Mouse (Mus musculus): Measurements from ENCODE around the gene Necab2.

Gene Necab2

GRCm38 (mm10) chr8:119439424-119439823 lies 7.1 kb upstream of the Necab2 start:
- H3K36me3 ChIP-seq (ENCODE audit: insufficient read depth, low read length), result no peaks in the 10 kb centered on the region
- TF ChIP-seq CTCF (conservative IDR thresholded peaks at IDR 0.05; ENCODE audit: low read length) (no peak), NANOG (IDR thresholded peaks at IDR 0.05; ENCODE audit: borderline replicate concordance, low read length) (no peak)
- H3K9me3 ChIP-seq (ENCODE audit: low read length), result no peaks in the 10 kb centered on the region
- peaks cover 38% of the 10 kb centered on the region for H3K4me1 ChIP-seq (replicated peaks; ENCODE audit: low read depth, low read length)
- no peak overlapping the region for H3K4me3 ChIP-seq (replicated peaks; ENCODE audit: low read length)
- peaks cover 38% of the 10 kb centered on the region for H3K27me3 ChIP-seq (ENCODE audit: insufficient read depth, low read length)

- no peaks in the 10 kb centered on the region for H3K9me3 ChIP-seq (ENCODE audit: low read length)
- no peak for TF ChIP-seq POU5F1 (IDR thresholded peaks at IDR 0.05; ENCODE audit: borderline replicate concordance, low read length)
- no peak; the same call in 1 of the 2 replicates for TF ChIP-seq CTCF (conservative IDR thresholded peaks at IDR 0.05; ENCODE audit: low read length)
- no peak for TF ChIP-seq NANOG (IDR thresholded peaks at IDR 0.05; ENCODE audit: borderline replicate concordance, low read length)
- peaks cover 38% of the 10 kb centered on the region for H3K27me3 ChIP-seq (ENCODE audit: insufficient read depth, low read length)
- H3K4me1 ChIP-seq (replicated peaks; ENCODE audit: low read depth, low read length), result peaks cover 38% of the 10 kb centered on the region
- 0 out of 2 replicates have a peak overlapping the region, but pooled peaks have one; percentile 23 for H3K4me3 ChIP-seq (replicated peaks; ENCODE audit: low read length)
- no peaks in the 10 kb centered on the region for H3K36me3 ChIP-seq (ENCODE audit: insufficient read depth, low read length)
Observed at GRCm38 (mm10) chr8:119439893-119440249, 6.6 kb upstream of the Necab2 start.

- Histone ChIP-seq H3K9me3 (ENCODE audit: low read length) (no peaks in the 10 kb centered on the region), H3K4me1 (replicated peaks; ENCODE audit: low read depth, low read length) (peaks cover 41% of the 10 kb centered on the region), H3K4me3 (replicated peaks; ENCODE audit: low read length) (peak overlapping the region; percentile 23; the same call in 1 of the 2 replicates), H3K36me3 (ENCODE audit: insufficient read depth, low read length) (no peaks in the 10 kb centered on the region), H3K27me3 (ENCODE audit: insufficient read depth, low read length) (peaks cover 41% of the 10 kb centered on the region)
- peak; percentile 45 for TF ChIP-seq CTCF (conservative IDR thresholded peaks at IDR 0.05; ENCODE audit: low read length)
- no peak for TF ChIP-seq POU5F1 (IDR thresholded peaks at IDR 0.05; ENCODE audit: borderline replicate concordance, low read length)
- TF ChIP-seq NANOG (IDR thresholded peaks at IDR 0.05; ENCODE audit: borderline replicate concordance, low read length), result no peak
Observed at GRCm38 (mm10) chr8:119440250-119440951, 6.1 kb upstream of the Necab2 start.

- Histone ChIP-seq H3K27me3 (ENCODE audit: insufficient read depth, low read length) (peaks cover 44% of the 10 kb centered on the region), H3K9me3 (ENCODE audit: low read length) (no peaks in the 10 kb centered on the region), H3K36me3 (ENCODE audit: insufficient read depth, low read length) (no peaks in the 10 kb centered on the region), H3K4me3 (replicated peaks; ENCODE audit: low read length) (no peak overlapping the region), H3K4me1 (replicated peaks; ENCODE audit: low read depth, low read length) (peaks cover 47% of the 10 kb centered on the region)
- TF ChIP-seq POU5F1 (IDR thresholded peaks at IDR 0.05; ENCODE audit: borderline replicate concordance, low read length) (no peak), CTCF (conservative IDR thresholded peaks at IDR 0.05; ENCODE audit: low read length) (no peak), NANOG (IDR thresholded peaks at IDR 0.05; ENCODE audit: borderline replicate concordance, low read length) (no peak)
Observed at GRCm38 (mm10) chr8:119440952-119441270, 5.6 kb upstream of the Necab2 start.

- H3K4me3 ChIP-seq (replicated peaks; ENCODE audit: low read length), result no peak overlapping the region
- peaks cover 44% of the 10 kb centered on the region for H3K27me3 ChIP-seq (ENCODE audit: insufficient read depth, low read length)
- no peaks in the 10 kb centered on the region for H3K9me3 ChIP-seq (ENCODE audit: low read length)
- H3K4me1 ChIP-seq (replicated peaks; ENCODE audit: low read depth, low read length), result peaks cover 44% of the 10 kb centered on the region
- H3K36me3 ChIP-seq (ENCODE audit: insufficient read depth, low read length), result no peaks in the 10 kb centered on the region
- no peak for TF ChIP-seq NANOG (IDR thresholded peaks at IDR 0.05; ENCODE audit: borderline replicate concordance, low read length)
- TF ChIP-seq CTCF (conservative IDR thresholded peaks at IDR 0.05; ENCODE audit: low read length), result no peak
- TF ChIP-seq POU5F1 (IDR thresholded peaks at IDR 0.05; ENCODE audit: borderline replicate concordance, low read length), result no peak
Observed at GRCm38 (mm10) chr8:119442013-119442412, 4.5 kb upstream of the Necab2 start.

GRCm38 (mm10) chr8:119442970-119443369 lies 3.5 kb upstream of the Necab2 start:
- Histone ChIP-seq H3K4me1 (replicated peaks; ENCODE audit: low read depth, low read length) (peaks cover 49% of the 10 kb centered on the region), H3K4me3 (replicated peaks; ENCODE audit: low read length) (no peak overlapping the region), H3K9me3 (ENCODE audit: low read length) (no peaks in the 10 kb centered on the region), H3K36me3 (ENCODE audit: insufficient read depth, low read length) (no peaks in the 10 kb centered on the region), H3K27me3 (ENCODE audit: insufficient read depth, low read length) (peaks cover 54% of the 10 kb centered on the region)
- TF ChIP-seq NANOG (IDR thresholded peaks at IDR 0.05; ENCODE audit: borderline replicate concordance, low read length), result no peak
- TF ChIP-seq POU5F1 (IDR thresholded peaks at IDR 0.05; ENCODE audit: borderline replicate concordance, low read length), result no peak
- TF ChIP-seq CTCF (conservative IDR thresholded peaks at IDR 0.05; ENCODE audit: low read length), result no peak

GRCm38 (mm10) chr8:119446990-119447780 lies 666 bp downstream of the Necab2 start:
- no peaks in the 10 kb centered on the region for H3K9me3 ChIP-seq (ENCODE audit: low read length)
- H3K36me3 ChIP-seq (ENCODE audit: insufficient read depth, low read length), result no peaks in the 10 kb centered on the region
- peak overlapping the region; percentile 83 for H3K4me3 ChIP-seq (replicated peaks; ENCODE audit: low read length)
- H3K27me3 ChIP-seq (ENCODE audit: insufficient read depth, low read length), result peaks cover 71% of the 10 kb centered on the region
- TF ChIP-seq CTCF (conservative IDR thresholded peaks at IDR 0.05; ENCODE audit: low read length) (no peak), POU5F1 (IDR thresholded peaks at IDR 0.05; ENCODE audit: borderline replicate concordance, low read length) (no peak), NANOG (IDR thresholded peaks at IDR 0.05; ENCODE audit: borderline replicate concordance, low read length) (no peak)
- H3K4me1 ChIP-seq (replicated peaks; ENCODE audit: low read depth, low read length), result peaks cover 38% of the 10 kb centered on the region

- Histone ChIP-seq H3K9me3 (ENCODE audit: low read length) (no peaks in the 10 kb centered on the region), H3K27me3 (ENCODE audit: insufficient read depth, low read length) (peaks cover 70% of the 10 kb centered on the region), H3K4me3 (replicated peaks; ENCODE audit: low read length) (peak overlapping the region; percentile 83), H3K4me1 (replicated peaks; ENCODE audit: low read depth, low read length) (peaks cover 38% of the 10 kb centered on the region), H3K36me3 (ENCODE audit: insufficient read depth, low read length) (no peaks in the 10 kb centered on the region)
- TF ChIP-seq POU5F1 (IDR thresholded peaks at IDR 0.05; ENCODE audit: borderline replicate concordance, low read length) (no peak), CTCF (conservative IDR thresholded peaks at IDR 0.05; ENCODE audit: low read length) (no peak), NANOG (IDR thresholded peaks at IDR 0.05; ENCODE audit: borderline replicate concordance, low read length) (no peak)
Observed at GRCm38 (mm10) chr8:119447781-119448170, 1.3 kb downstream of the Necab2 start.

All from E14TG2a.4 (cell line).